23 mouse cellular contexts compared by ENCODE assay signal in genomic region chr11:49292777-49293176, GRCm38 (mm10). TPM values are rescaled to one million over a fixed set of nuclear protein-coding genes. Genes with fewer than 3 reads are reported as not detected.
DNase-seq lines count a peak whose midpoint lies in the region.
"Had no signal": no experiment of that assay in that cellular context is flagged by ENCODE, and none has a peak within 500 bp of the region (broad histone marks: within the 10 kb centered on the region; RNA-seq: fewer than 3 reads in every experiment).

No protein-coding gene starts in this region.

- peak; percentile 16 for DNase-seq in heart, adult 11 months
- no peak for DNase-seq in heart, adult 9 months (ENCODE audit: low spot score in 2 of 2)
- DNase-seq in right cerebral cortex, adult 2 months (ENCODE audit: low spot score in 2 of 2) = peak; percentile 71 to 75
- no peak for DNase-seq in right cerebral cortex, postnatal 14 days
- peak; percentile 13 to 53 for DNase-seq in left cerebral cortex, adult 8-10 months (ENCODE audit: low spot score in 2 of 2)
- no peak for DNase-seq in adrenal gland, adult 2 months
- DNase-seq in liver = no peak
- DNase-seq: adrenal gland, postnatal 10 days; cerebellum, adult 9-10 months; heart, adult 18-20 months had no signal

RNA-seq across cellular contexts. Expression of gene Olfr1392, which starts 7.7 kb away (rescaled TPM):
- total RNA-seq in left cerebral cortex, adult 8-10 months (2022) = under 1 TPM in 3 of 4 experiments, not detected in 1; 0.18 to 0.28 (median 0.23) TPM
- total RNA-seq in adrenal gland, adult 2 months (2021) = not detected
- 0.22 TPM in 1 of 2 replicates, not detected in the other for polyA plus RNA-seq in adrenal gland, adult 2 months (2012; rRNA removed)
- total RNA-seq: adrenal gland, postnatal 10 days; heart, adult 18-20 months; layer of hippocampus, postnatal 25 days; liver, adult 2 months; megakaryocyte, adult 5-6 weeks; monocyte, adult 5-6 weeks had no signal
- polyA plus RNA-seq: forebrain, embryonic 15.5 days; G1E; heart, postnatal 0 days; hindbrain, embryonic 12.5 days; intestine, embryonic 14.5 days; lung, embryonic 16.5 days; neural tube, embryonic 13.5 days had no signal

RNA-seq across cellular contexts. Expression of gene Olfr10, which starts 11.8 kb away (rescaled TPM):
- not detected for total RNA-seq in left cerebral cortex, adult 8-10 months (2022)
- not detected for total RNA-seq in adrenal gland, adult 2 months (2021)
- not detected in 2 replicates for polyA plus RNA-seq in adrenal gland, adult 2 months (2012; rRNA removed)
- total RNA-seq: adrenal gland, postnatal 10 days; heart, adult 18-20 months; layer of hippocampus, postnatal 25 days; liver, adult 2 months; megakaryocyte, adult 5-6 weeks; monocyte, adult 5-6 weeks had no signal
- polyA plus RNA-seq: forebrain, embryonic 15.5 days; G1E; heart, postnatal 0 days; hindbrain, embryonic 12.5 days; intestine, embryonic 14.5 days; kidney, embryonic 15.5 days; liver, adult 2 months; lung, embryonic 16.5 days; neural tube, embryonic 13.5 days; urinary bladder, adult 2 months had no signal

RNA-seq across cellular contexts. Expression of gene Olfr1393, which starts 14.7 kb away (rescaled TPM):
- total RNA-seq in left cerebral cortex, adult 8-10 months (2022) = 1 to 10 TPM in 2 of 4 experiments, under 1 TPM in 2; 0.65 to 1.1 (median 0.84) TPM
- under 1 TPM in 1 of 2 experiments, not detected in 1; 0.32 TPM for total RNA-seq in adrenal gland, adult 2 months (2021)
- 0.04 TPM in 1 of 2 replicates, not detected in the other for polyA plus RNA-seq in adrenal gland, adult 2 months (2012; rRNA removed)
- total RNA-seq: adrenal gland, postnatal 10 days; layer of hippocampus, postnatal 25 days; megakaryocyte, adult 5-6 weeks; monocyte, adult 5-6 weeks had no signal
- polyA plus RNA-seq: forebrain, embryonic 15.5 days; G1E; hindbrain, embryonic 12.5 days; intestine, embryonic 14.5 days; kidney, embryonic 15.5 days; neural tube, embryonic 13.5 days had no signal

RNA-seq across cellular contexts. Expression of gene Olfr1391, which starts 29.8 kb away (rescaled TPM):
- total RNA-seq in left cerebral cortex, adult 8-10 months (2022) = not detected
- total RNA-seq in adrenal gland, adult 2 months (2021) = not detected
- polyA plus RNA-seq in adrenal gland, adult 2 months (2012; rRNA removed) = not detected in 2 replicates
- total RNA-seq: adrenal gland, postnatal 10 days; heart, adult 18-20 months; layer of hippocampus, postnatal 25 days; liver, adult 2 months; megakaryocyte, adult 5-6 weeks; monocyte, adult 5-6 weeks had no signal
- polyA plus RNA-seq: forebrain, embryonic 15.5 days; G1E; heart, postnatal 0 days; hindbrain, embryonic 12.5 days; intestine, embryonic 14.5 days; kidney, embryonic 15.5 days; liver, adult 2 months; lung, embryonic 16.5 days; neural tube, embryonic 13.5 days; urinary bladder, adult 2 months had no signal

RNA-seq across cellular contexts. Expression of gene Olfr1390, which starts 42.2 kb away (rescaled TPM):
- not detected for total RNA-seq in left cerebral cortex, adult 8-10 months (2022)
- not detected for total RNA-seq in adrenal gland, adult 2 months (2021)
- polyA plus RNA-seq in adrenal gland, adult 2 months (2012; rRNA removed) = not detected in 2 replicates
- total RNA-seq: adrenal gland, postnatal 10 days; heart, adult 18-20 months; layer of hippocampus, postnatal 25 days; liver, adult 2 months; megakaryocyte, adult 5-6 weeks; monocyte, adult 5-6 weeks had no signal
- polyA plus RNA-seq: forebrain, embryonic 15.5 days; G1E; heart, postnatal 0 days; hindbrain, embryonic 12.5 days; intestine, embryonic 14.5 days; kidney, embryonic 15.5 days; liver, adult 2 months; lung, embryonic 16.5 days; neural tube, embryonic 13.5 days; urinary bladder, adult 2 months had no signal

Comparison
In these comparisons a context has a peak if more than half of its experiments do, and no peak if none do; other contexts are left out.
1. DNase-seq: peak in heart, adult 11 months (single experiment), right cerebral cortex, adult 2 months (2 of 2) and left cerebral cortex, adult 8-10 months (2 of 2); none in heart, adult 9 months (0 of 2), right cerebral cortex, postnatal 14 days (single experiment), adrenal gland, adult 2 months (single experiment) and liver (single experiment).